Mouse (Mus musculus) urinary bladder, postnatal 0 days (tissue): ENCODE measurements around the gene Smc5. TPM values are rescaled to one million over a fixed set of nuclear protein-coding genes. Genes with fewer than 3 reads are reported as not detected.

Source experiments
- polyA plus RNA-seq: library from polyadenylated mRNA; unstranded; fragments of >200 nt; fragmentation: Nextera tagmentation; extraction: Ambion mirVana; gene quantifications from 2 replicates; pipeline ENCODE4 v1.2.1, GENCODE M21; 2015

The Smc5 gene
- polyA plus RNA-seq, result 10.8 and 15.1 TPM in 2 replicates

DNA sequence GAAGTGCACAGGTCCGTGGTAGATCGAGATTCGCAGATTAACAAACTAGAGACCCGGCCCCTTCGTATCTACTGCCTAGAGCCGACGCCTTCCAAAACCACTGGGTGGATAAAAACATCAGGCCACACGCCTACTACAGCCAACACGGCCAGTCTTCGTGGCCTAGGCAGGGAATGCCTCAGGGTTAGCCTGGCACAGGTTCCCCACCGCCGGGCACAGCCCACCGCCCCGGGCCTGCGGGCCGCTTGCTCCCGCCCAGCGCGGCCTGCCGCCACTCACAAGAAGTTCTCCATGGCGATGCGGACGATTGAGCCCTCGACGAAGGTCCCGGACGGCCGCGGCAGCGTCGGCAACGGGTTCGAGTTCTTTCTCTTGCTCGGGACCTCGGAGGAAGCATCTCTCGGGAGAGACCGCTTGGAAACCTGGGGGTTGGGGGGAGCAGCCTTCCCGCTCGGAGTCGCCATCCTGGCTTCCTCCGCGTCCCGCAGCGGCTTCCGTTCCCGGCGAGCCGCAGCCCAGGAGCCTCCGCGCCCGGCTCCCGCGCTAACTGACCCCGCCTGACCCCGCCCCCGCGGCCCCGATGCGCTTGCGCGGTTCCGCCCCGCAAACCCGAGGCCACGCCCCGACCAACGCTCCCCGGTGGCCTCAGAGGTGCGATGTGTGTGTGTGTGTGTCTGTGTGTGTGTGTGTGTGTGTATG lies at the start of gene Smc5:
TSS of gene Smc5 (minus strand) at position 543 of the 699 bp plus-strand sequence.

Other genes with a start within 250 kb of the Smc5 start
- gene Klf9, start 132.7 kb downstream of the Smc5 start, polyA plus RNA-seq, result 18.3 and 25.9 TPM in 2 replicates
- gene Mamdc2, start 174.5 kb upstream of the Smc5 start, polyA plus RNA-seq, result 4.5 and 5.3 TPM in 2 replicates